Mouse (Mus musculus): Measurements from ENCODE around the gene Fstl4. TPM values are rescaled to one million over a fixed set of nuclear protein-coding genes. Genes with fewer than 3 reads are reported as not detected.
"Not testable (repeated sequence)": the region's sequence is repeated elsewhere in the genome, so short reads cannot be mapped to it uniquely, and the experiment has no call there.

The Fstl4 gene
- polyA plus RNA-seq, 1 experiment from 2014 or later, result 9.1 TPM

GRCm38 (mm10) chr11:53078419-53079334, 314.2 kb downstream of the Fstl4 start:
- no peak overlapping the region for H3K4me2 ChIP-seq
- H3K4me3 ChIP-seq (ENCODE audit: low read depth, low read length), result no peak overlapping the region
- no peaks in the 10 kb centered on the region for H3K27me3 ChIP-seq (ENCODE audit: control insufficient read depth, insufficient read depth, low read length)
- 65% methylated on average over 7 of the region's 7 CpGs for WGBS (ENCODE audit: insufficient replicate concordance)
- H3K9ac ChIP-seq (ENCODE audit: low read depth, low read length), result no peak overlapping the region
- no peaks in the 10 kb centered on the region for H3K36me3 ChIP-seq (ENCODE audit: control insufficient read depth, insufficient read depth, low read length)
- ATAC-seq (replicated peaks; ENCODE audit: insufficient number of reproducible peaks, low FRiP score, low TSS enrichment), result no peak
- no peaks in the 10 kb centered on the region for H3K4me1 ChIP-seq (ENCODE audit: control insufficient read depth, insufficient read depth, low read length)
- H3K27ac ChIP-seq (ENCODE audit: low read depth, low read length), result no peak overlapping the region
- peaks cover 5% of the 10 kb centered on the region for H3K9me3 ChIP-seq (replicated peaks; ENCODE audit: control insufficient read depth, low read length)

DNA sequence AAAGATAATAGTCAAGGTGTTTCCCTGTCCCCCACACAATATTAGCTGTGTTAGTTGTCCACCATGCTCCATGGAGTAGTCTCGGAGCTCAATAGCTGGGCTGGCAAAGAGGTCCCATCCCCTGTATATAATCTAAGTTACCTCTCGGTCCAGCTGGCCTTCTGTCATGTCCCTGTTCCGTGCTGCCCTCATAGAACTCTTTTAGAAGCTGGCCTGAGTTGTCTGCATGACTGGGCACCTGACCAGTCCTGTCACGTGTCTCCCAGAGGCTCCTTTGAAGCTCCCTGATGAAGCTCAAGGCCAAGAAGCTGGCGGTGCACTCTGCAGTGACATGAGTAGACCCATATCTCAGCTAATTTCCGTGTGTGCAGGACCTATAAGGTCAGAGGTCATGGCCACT, 316.9 kb downstream of the Fstl4 start:
- no peak overlapping the region for H3K27ac ChIP-seq (ENCODE audit: low read depth, low read length)
- H3K9ac ChIP-seq (ENCODE audit: low read depth, low read length), result no peak overlapping the region
- peaks cover 5% of the 10 kb centered on the region for H3K9me3 ChIP-seq (replicated peaks; ENCODE audit: control insufficient read depth, low read length)
- no peak overlapping the region for H3K4me3 ChIP-seq (ENCODE audit: low read depth, low read length)
- no peak for ATAC-seq (replicated peaks; ENCODE audit: insufficient number of reproducible peaks, low FRiP score, low TSS enrichment)
- no peaks in the 10 kb centered on the region for H3K27me3 ChIP-seq (ENCODE audit: control insufficient read depth, insufficient read depth, low read length)
- H3K4me1 ChIP-seq (ENCODE audit: control insufficient read depth, insufficient read depth, low read length), result 0 out of 2 replicates have a peak, but pooled peaks cover 3% of the 10 kb centered on the region
- H3K36me3 ChIP-seq (ENCODE audit: control insufficient read depth, insufficient read depth, low read length), result no peaks in the 10 kb centered on the region
- 81% methylated on average over 6 of the region's 6 CpGs for WGBS (ENCODE audit: insufficient replicate concordance)
- H3K4me2 ChIP-seq, result no peak overlapping the region

DNA sequence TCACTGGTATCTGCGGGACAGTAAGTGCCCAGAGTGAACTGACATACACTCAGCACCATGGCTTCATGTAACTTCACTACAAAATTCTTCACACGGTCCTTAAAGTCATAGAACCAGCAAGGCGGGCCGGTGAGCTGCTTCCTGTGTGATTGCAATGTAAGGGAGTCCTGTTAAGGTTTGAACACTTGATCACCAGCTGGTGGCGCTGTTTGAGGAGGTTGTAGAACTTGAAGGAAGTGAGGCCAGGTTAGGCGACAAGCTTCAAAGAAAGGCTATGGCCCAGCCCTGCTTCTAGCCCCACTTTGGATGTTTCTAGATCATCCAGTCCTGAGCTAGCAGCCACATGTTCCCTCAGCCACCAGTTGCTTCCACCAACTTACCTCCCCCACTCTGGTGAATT, 320.9 kb downstream of the Fstl4 start:
- Histone ChIP-seq H3K4me2 (no peak overlapping the region), H3K9me3 (replicated peaks; ENCODE audit: control insufficient read depth, low read length) (no peaks in the 10 kb centered on the region), H3K4me3 (ENCODE audit: low read depth, low read length) (no peak overlapping the region), H3K36me3 (ENCODE audit: control insufficient read depth, insufficient read depth, low read length) (no peaks in the 10 kb centered on the region), H3K27me3 (ENCODE audit: control insufficient read depth, insufficient read depth, low read length) (no peaks in the 10 kb centered on the region), H3K4me1 (ENCODE audit: control insufficient read depth, insufficient read depth, low read length) (0 out of 2 replicates have a peak, but pooled peaks cover 3% of the 10 kb centered on the region), H3K9ac (ENCODE audit: low read depth, low read length) (no peak overlapping the region), H3K27ac (ENCODE audit: low read depth, low read length) (no peak overlapping the region)
- ATAC-seq (replicated peaks; ENCODE audit: insufficient number of reproducible peaks, low FRiP score, low TSS enrichment), result no peak
- WGBS (ENCODE audit: insufficient replicate concordance), result 58% methylated on average over 6 of the region's 6 CpGs

DNA sequence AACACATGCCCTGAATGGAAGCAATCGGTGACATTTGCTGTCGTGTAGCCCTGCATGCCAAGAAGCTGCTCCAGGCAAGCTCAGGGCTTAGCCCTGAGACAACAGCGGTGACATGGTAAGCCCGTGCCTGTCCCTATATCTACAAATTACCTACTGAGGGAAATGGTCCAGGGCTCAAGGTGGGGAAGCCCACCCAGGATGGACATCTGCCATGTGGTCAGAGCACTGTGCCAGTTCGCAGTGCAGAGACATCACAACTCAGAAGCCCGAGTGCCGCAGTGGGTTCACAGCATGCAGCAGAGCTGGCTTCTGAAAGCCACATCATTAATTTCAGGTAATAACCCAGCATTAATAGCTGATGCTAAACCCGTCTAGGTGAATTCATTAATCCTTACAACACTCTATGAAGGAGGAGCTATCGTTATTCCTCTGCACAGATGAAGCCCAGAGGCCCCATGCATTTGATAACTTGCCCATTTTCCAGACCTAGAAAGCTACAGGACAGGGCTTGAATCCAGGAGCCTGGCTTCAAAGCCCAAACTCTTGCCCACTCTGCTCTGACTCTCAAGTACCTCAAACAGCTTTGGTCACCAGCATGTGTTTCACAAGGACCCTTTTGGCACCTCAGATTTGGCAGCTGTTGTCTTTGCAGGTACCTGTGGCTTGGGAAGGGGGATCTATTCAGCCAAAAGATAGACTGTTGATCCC, 321.6 kb downstream of the Fstl4 start:
- Histone ChIP-seq H3K4me1 (ENCODE audit: control insufficient read depth, insufficient read depth, low read length) (0 out of 2 replicates have a peak, but pooled peaks cover 3% of the 10 kb centered on the region), H3K4me3 (ENCODE audit: low read depth, low read length) (no peak overlapping the region), H3K4me2 (no peak overlapping the region), H3K27me3 (ENCODE audit: control insufficient read depth, insufficient read depth, low read length) (no peaks in the 10 kb centered on the region), H3K9me3 (replicated peaks; ENCODE audit: control insufficient read depth, low read length) (no peaks in the 10 kb centered on the region), H3K36me3 (ENCODE audit: control insufficient read depth, insufficient read depth, low read length) (no peaks in the 10 kb centered on the region), H3K27ac (ENCODE audit: low read depth, low read length) (no peak overlapping the region), H3K9ac (ENCODE audit: low read depth, low read length) (no peak overlapping the region)
- ATAC-seq (replicated peaks; ENCODE audit: insufficient number of reproducible peaks, low FRiP score, low TSS enrichment), result no peak
- 81% methylated on average over 9 of the region's 9 CpGs for WGBS (ENCODE audit: insufficient replicate concordance)

GRCm38 (mm10) chr11:53087896-53088295, 323.5 kb downstream of the Fstl4 start:
- not testable (repeated sequence) for H3K9ac ChIP-seq (ENCODE audit: low read depth, low read length); H3K4me2 ChIP-seq; H3K9me3 ChIP-seq (replicated peaks; ENCODE audit: control insufficient read depth, low read length); H3K36me3 ChIP-seq (ENCODE audit: control insufficient read depth, insufficient read depth, low read length); ATAC-seq (replicated peaks; ENCODE audit: insufficient number of reproducible peaks, low FRiP score, low TSS enrichment); H3K27me3 ChIP-seq (ENCODE audit: control insufficient read depth, insufficient read depth, low read length); H3K27ac ChIP-seq (ENCODE audit: low read depth, low read length); H3K4me3 ChIP-seq (ENCODE audit: low read depth, low read length)
- H3K4me1 ChIP-seq (ENCODE audit: control insufficient read depth, insufficient read depth, low read length), result peaks cover 10% of the 10 kb centered on the region; the same call in 1 of the 2 replicates
- 68% methylated on average over 3 of the region's 3 CpGs for WGBS (ENCODE audit: insufficient replicate concordance)

DNA sequence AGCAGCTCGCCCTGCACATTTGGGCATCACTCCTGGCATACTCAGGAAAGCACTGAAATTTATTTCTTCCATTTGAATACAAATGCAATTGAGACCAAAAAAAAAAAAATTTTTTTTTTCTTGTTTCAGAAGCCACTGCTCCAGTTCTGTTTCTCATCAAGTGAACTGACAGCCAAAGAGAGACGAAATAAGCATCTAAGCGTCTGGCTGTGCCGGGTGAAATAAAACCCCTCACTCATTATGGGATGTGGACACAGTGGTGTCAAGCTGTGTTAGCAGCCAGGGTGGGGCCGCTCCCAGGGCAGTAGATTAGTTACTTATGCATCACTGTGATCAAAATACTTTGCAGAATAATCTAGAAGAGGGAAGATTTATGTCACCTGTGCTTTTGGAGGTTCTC, 327.2 kb downstream of the Fstl4 start:
- H3K27ac ChIP-seq (ENCODE audit: low read depth, low read length), result no peak overlapping the region
- no peak overlapping the region for H3K9ac ChIP-seq (ENCODE audit: low read depth, low read length)
- 48% methylated on average over 5 of the region's 5 CpGs for WGBS (ENCODE audit: insufficient replicate concordance)
- no peak for ATAC-seq (replicated peaks; ENCODE audit: insufficient number of reproducible peaks, low FRiP score, low TSS enrichment)
- H3K27me3 ChIP-seq (ENCODE audit: control insufficient read depth, insufficient read depth, low read length), result no peaks in the 10 kb centered on the region
- H3K4me3 ChIP-seq (ENCODE audit: low read depth, low read length), result no peak overlapping the region
- H3K9me3 ChIP-seq (replicated peaks; ENCODE audit: control insufficient read depth, low read length), result no peaks in the 10 kb centered on the region
- no peaks in the 10 kb centered on the region for H3K36me3 ChIP-seq (ENCODE audit: control insufficient read depth, insufficient read depth, low read length)
- H3K4me2 ChIP-seq, result no peak overlapping the region
- H3K4me1 ChIP-seq (ENCODE audit: control insufficient read depth, insufficient read depth, low read length), result peaks cover 8% of the 10 kb centered on the region; the same call in 1 of the 2 replicates

DNA sequence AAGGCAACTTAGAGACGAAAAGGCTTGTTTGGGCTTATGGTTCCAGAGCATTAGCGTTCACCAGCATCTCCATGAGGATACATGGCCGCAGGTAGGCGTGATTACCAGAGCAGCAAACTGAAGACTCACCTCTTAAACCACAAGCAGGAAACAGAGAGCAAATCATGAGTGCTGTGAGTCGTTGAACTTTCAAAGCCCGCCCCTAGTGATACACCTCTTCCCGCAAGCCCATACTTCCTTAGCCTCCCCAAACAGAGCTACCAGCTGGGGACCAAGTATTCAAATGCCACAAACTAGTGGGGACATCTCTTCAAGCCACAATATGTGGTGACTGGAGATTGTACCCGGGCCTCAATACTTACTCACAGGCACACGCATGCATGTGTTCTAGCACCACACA, 332.4 kb downstream of the Fstl4 start:
- Histone ChIP-seq H3K4me3 (ENCODE audit: low read depth, low read length) (no peak overlapping the region), H3K27me3 (ENCODE audit: control insufficient read depth, insufficient read depth, low read length) (peaks cover 3% of the 10 kb centered on the region; the same call in 1 of the 2 replicates), H3K4me1 (ENCODE audit: control insufficient read depth, insufficient read depth, low read length) (peaks cover 10% of the 10 kb centered on the region; the same call in 1 of the 2 replicates), H3K27ac (ENCODE audit: low read depth, low read length) (no peak overlapping the region), H3K9ac (ENCODE audit: low read depth, low read length) (no peak overlapping the region), H3K4me2 (no peak overlapping the region), H3K36me3 (ENCODE audit: control insufficient read depth, insufficient read depth, low read length) (no peaks in the 10 kb centered on the region), H3K9me3 (replicated peaks; ENCODE audit: control insufficient read depth, low read length) (no peaks in the 10 kb centered on the region)
- no peak for ATAC-seq (replicated peaks; ENCODE audit: insufficient number of reproducible peaks, low FRiP score, low TSS enrichment)
- WGBS (ENCODE audit: insufficient replicate concordance), result 80% methylated on average over 9 of the region's 9 CpGs

GRCm38 (mm10) chr11:53097331-53097730, 332.9 kb downstream of the Fstl4 start:
- 77% methylated on average over 8 of the region's 8 CpGs for WGBS (ENCODE audit: insufficient replicate concordance)
- no peak overlapping the region for H3K27ac ChIP-seq (ENCODE audit: low read depth, low read length)
- H3K27me3 ChIP-seq (ENCODE audit: control insufficient read depth, insufficient read depth, low read length), result peaks cover 3% of the 10 kb centered on the region; the same call in 1 of the 2 replicates
- no peaks in the 10 kb centered on the region for H3K9me3 ChIP-seq (replicated peaks; ENCODE audit: control insufficient read depth, low read length)
- H3K4me3 ChIP-seq (ENCODE audit: low read depth, low read length), result no peak overlapping the region
- ATAC-seq (replicated peaks; ENCODE audit: insufficient number of reproducible peaks, low FRiP score, low TSS enrichment), result no peak
- no peak overlapping the region for H3K4me2 ChIP-seq
- H3K36me3 ChIP-seq (ENCODE audit: control insufficient read depth, insufficient read depth, low read length), result no peaks in the 10 kb centered on the region
- peaks cover 6% of the 10 kb centered on the region; the same call in 1 of the 2 replicates for H3K4me1 ChIP-seq (ENCODE audit: control insufficient read depth, insufficient read depth, low read length)
- no peak overlapping the region for H3K9ac ChIP-seq (ENCODE audit: low read depth, low read length)

Measured in heart, embryonic 11.5 days (tissue).